Mouse (Mus musculus) midbrain, postnatal 0 days (tissue): ENCODE measurements at regions not wholly inside any gene's neighbourhood (a gene's known extent, or its start where the extent isn't known, plus 50 kb on each side); places are given as distances from the start of the nearest gene placed in this dataset.
A peak's percentile ranks its signal among the peaks of the same experiment; 100 is the strongest.

Source experiments
- ATAC-seq: fragments of 200-750 bp; cut with Nextera tagmentation; 2 replicates; pipeline ENCODE4 v1.8.0; 2017; ENCODE audit warnings: moderate number of reproducible peaks, mild to moderate bottlenecking, moderate TSS enrichment, moderate library complexity; ENCODE audit not compliant: low FRiP score
- DNase-seq: peaks from one replicate; pipeline ENCODE4 v3.0.0-alpha.2; 2015; ENCODE audit warnings: low spot score
- H3K27ac ChIP-seq: fragments of 300-500 bp; sonication (generic); 2 replicates; pipeline ENCODE4 v1.5.1; 2014; ENCODE audit warnings: low read depth, mild to moderate bottlenecking, low read length, mixed read lengths
- H3K27me3 ChIP-seq: fragments of 300-500 bp; sonication (generic); 2 replicates; pipeline ENCODE4 v1.6.1; 2014; ENCODE audit warnings: low read length, control low read depth, mixed read lengths; ENCODE audit not compliant: insufficient read depth
- H3K36me3 ChIP-seq: fragments of 300-500 bp; sonication (generic); 2 replicates; pipeline ENCODE4 v1.6.1; 2014; ENCODE audit warnings: low read length, control low read depth, mixed read lengths; ENCODE audit not compliant: insufficient read depth
- H3K4me1 ChIP-seq: fragments of 300-500 bp; sonication (generic); 2 replicates; pipeline ENCODE4 v1.6.1; 2014; ENCODE audit warnings: mild to moderate bottlenecking, control low read depth, antibody characterized with exemption, low read length, mixed read lengths; ENCODE audit not compliant: insufficient read depth
- H3K4me2 ChIP-seq: fragments of 300-500 bp; sonication (generic); 2 replicates; pipeline ENCODE4 v1.6.1; 2014; ENCODE audit warnings: low read depth, mild to moderate bottlenecking, low read length, mixed read lengths; ENCODE audit not compliant: poor library complexity, severe bottlenecking
- H3K4me3 ChIP-seq: fragments of 300-500 bp; sonication (generic); 2 replicates; pipeline ENCODE4 v1.5.1; 2014; ENCODE audit warnings: low read depth, mild to moderate bottlenecking, low read length, moderate library complexity
- H3K9ac ChIP-seq: fragments of 300-500 bp; sonication (generic); replicated peaks from 2 replicates; pipeline ENCODE4 v1.6.1; 2014; ENCODE audit warnings: mild to moderate bottlenecking, low read length, moderate library complexity, mixed read lengths; ENCODE audit not compliant: poor library complexity, severe bottlenecking
- H3K9me3 ChIP-seq: fragments of 300-500 bp; sonication (generic); 2 replicates; pipeline ENCODE4 v1.6.1; 2016; ENCODE audit warnings: low read length, control low read depth
- CTCF ChIP-seq: IDR thresholded peaks from 2 replicates; pipeline ENCODE4 v1.5.1; 2016; ENCODE audit warnings: antibody characterized with exemption, mild to moderate bottlenecking
- WGBS: fragments of 180-500 bp; shearing (Covaris S2); extraction: QIAGEN DNeasy Blood & Tissue Kit; methylation state at CpG from one replicate; pipeline ENCODE4 v1.1.7; 2014; 5-methylcytosine and 5-hydroxymethylcytosine counted together

DNA sequence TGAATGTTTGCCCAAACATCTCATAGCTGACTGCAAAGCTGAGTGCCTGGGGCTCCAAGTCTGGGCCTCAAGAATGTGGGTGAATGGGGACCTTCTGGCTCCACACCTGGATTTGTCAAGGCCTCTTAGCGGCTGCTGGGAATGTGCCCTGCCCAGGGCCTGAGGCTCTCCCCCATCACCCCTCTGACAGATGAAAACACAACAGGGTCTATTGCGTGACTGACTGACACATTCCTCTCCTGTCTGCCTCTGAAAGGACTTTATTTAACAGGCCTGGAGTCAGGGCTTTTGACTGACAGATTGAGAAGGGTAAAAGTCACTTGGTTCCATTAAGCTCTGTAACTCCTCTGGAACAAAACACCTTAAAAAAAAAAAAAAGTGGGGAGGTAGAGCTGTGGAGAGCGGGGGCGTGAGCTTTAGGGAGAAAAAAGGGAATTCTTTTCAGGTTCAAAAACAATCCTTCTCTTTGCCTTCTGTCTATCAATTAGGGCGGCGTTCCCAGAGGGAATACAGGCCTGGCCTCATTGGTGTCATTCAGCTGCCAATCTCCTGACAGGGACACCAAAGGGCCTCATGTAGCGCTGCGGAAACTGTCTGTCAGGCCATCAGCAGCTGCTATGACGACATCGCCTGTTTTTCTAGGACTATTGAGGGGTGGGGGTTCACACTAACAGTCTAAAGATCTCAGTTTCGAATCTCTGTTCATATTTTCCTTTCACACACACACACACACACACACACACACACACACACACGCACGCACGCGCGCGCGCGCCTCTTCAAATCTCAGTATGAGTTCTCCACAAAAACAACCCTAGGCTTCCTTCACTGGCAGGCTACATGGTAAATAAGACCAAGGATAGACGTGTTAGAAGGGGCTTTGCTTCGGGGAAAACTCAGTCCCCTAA lies 355.4 kb upstream of the Nfe2l3 start:
- WGBS, result 26% methylated on average over 21 of the region's 21 CpGs
- Histone ChIP-seq H3K4me3 (no peak overlapping the region), H3K4me1 (peaks cover 3% of the 10 kb centered on the region; the same call in 1 of the 2 replicates), H3K9ac (no peak overlapping the region), H3K36me3 (no peaks in the 10 kb centered on the region), H3K9me3 (no peaks in the 10 kb centered on the region), H3K4me2 (no peak overlapping the region), H3K27me3 (no peaks in the 10 kb centered on the region), H3K27ac (0 out of 2 replicates have a peak overlapping the region, but pooled peaks have one; percentile 14)
- no peak for TF ChIP-seq CTCF
- 0 out of 2 replicates have a peak, but pooled peaks have one; percentile 27 for ATAC-seq
- DNase-seq, result peak; percentile 60

DNA sequence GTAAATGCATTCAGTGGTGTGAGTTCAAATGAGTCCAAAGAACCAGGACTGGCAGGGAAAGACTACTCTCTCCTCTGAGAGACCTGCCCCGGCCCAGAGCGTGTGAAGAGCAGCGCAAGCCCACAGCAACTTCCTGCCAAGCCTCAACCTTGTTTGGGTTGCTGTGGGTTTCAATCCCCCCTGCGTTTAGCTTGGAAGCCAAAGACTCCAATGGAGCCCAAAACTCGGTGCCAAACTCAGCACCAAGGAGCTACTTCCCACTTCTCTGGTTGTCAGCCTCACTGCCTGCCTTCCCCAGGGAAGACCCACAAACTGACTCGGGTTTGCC lies 354.7 kb upstream of the Nfe2l3 start:
- ATAC-seq (no peak), DNase-seq (peak; percentile 54)
- Histone ChIP-seq H3K4me3 (no peak overlapping the region), H3K27ac (0 out of 2 replicates have a peak overlapping the region, but pooled peaks have one; percentile 14), H3K36me3 (no peaks in the 10 kb centered on the region), H3K4me2 (no peak overlapping the region), H3K27me3 (no peaks in the 10 kb centered on the region), H3K9me3 (no peaks in the 10 kb centered on the region), H3K9ac (no peak overlapping the region), H3K4me1 (peaks cover 3% of the 10 kb centered on the region; the same call in 1 of the 2 replicates)
- 35% methylated on average over 6 of the region's 6 CpGs for WGBS
- no peak for TF ChIP-seq CTCF

DNA sequence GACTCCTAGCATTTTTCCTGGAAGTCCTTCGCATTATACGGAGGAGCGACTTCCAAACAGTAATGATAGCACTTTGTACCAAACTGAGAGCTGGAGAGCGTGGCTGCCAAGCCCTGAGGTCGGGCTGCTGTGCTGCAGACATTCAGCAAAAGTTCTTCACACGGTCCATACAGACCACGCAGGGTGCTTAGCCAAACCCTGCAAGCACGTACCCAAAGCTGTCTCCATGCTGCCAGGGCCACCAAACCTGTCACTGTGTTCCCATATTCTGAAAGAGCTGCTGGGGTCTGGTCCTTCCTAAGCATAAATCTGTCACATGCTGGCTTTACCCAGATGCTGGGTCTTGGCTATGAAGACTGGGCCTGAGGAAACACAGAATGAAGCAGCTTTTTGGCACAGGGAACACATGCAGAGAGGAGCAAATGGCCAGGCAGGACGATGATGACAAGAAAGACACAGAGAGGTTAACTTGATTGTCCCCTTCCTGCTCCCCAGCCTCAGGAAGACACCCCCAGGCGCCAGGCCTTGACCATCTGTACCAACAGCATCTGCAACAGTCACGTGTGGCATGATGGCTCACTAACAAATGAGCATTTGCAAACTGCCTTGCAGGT lies 354.0 kb upstream of the Nfe2l3 start:
- Histone ChIP-seq H3K4me3 (no peak overlapping the region), H3K9me3 (no peaks in the 10 kb centered on the region), H3K27ac (no peak overlapping the region), H3K9ac (no peak overlapping the region), H3K4me1 (peaks cover 3% of the 10 kb centered on the region; the same call in 1 of the 2 replicates), H3K4me2 (no peak overlapping the region), H3K36me3 (no peaks in the 10 kb centered on the region), H3K27me3 (no peaks in the 10 kb centered on the region)
- WGBS, result 63% methylated on average over 11 of the region's 11 CpGs
- no peak for TF ChIP-seq CTCF
- DNase-seq (peak; percentile 76), ATAC-seq (no peak; the same call in 1 of the 2 replicates)

DNA sequence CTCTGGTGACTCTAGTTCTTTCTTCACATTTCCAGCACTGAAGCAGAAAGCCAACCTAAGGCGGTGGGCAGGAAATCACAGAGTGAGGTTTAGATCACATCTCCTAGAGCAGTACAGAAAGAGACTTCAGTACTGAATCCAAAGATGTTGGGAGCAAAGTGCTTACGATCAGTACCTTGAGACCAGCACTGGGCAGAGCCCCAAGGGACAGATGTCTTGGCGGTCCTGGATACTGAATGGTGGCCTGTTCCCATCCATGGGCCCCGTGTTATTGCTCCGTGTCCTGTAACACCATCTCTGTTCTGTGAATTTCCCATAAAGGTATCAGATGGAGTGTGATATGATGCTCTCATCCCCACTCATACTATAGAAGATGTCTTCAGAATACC lies 353.5 kb upstream of the Nfe2l3 start:
- Histone ChIP-seq H3K4me3 (no peak overlapping the region), H3K9ac (no peak overlapping the region), H3K9me3 (no peaks in the 10 kb centered on the region), H3K4me1 (peaks cover 3% of the 10 kb centered on the region; the same call in 1 of the 2 replicates), H3K27ac (no peak overlapping the region), H3K27me3 (no peaks in the 10 kb centered on the region), H3K36me3 (no peaks in the 10 kb centered on the region), H3K4me2 (no peak overlapping the region)
- no peak for TF ChIP-seq CTCF
- DNase-seq (no peak), ATAC-seq (no peak)
- 97% methylated on average over 5 of the region's 5 CpGs for WGBS

DNA sequence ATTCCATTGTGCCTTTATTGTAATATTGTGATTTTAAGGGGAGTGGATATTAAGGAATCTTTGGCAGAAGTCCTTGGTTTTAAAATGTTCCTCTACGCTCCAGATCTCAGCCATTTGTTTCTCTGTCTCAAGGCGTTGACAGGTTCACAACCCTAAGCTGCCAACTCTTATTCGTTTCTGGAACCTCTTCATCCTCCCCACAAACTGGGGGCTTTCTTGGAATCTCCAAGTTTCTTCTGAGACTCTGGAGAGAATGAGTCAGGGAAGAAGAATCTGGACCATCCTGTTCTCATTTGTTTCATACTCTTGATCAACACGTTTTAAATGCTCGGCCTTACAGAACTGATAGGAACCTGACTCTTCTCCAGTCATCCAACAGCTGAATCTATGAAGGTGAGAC lies 351.4 kb upstream of the Nfe2l3 start:
- Histone ChIP-seq H3K27me3 (no peaks in the 10 kb centered on the region), H3K9ac (no peak overlapping the region), H3K4me2 (no peak overlapping the region), H3K27ac (no peak overlapping the region), H3K4me1 (peaks cover 3% of the 10 kb centered on the region; the same call in 1 of the 2 replicates), H3K9me3 (no peaks in the 10 kb centered on the region), H3K4me3 (no peak overlapping the region), H3K36me3 (no peaks in the 10 kb centered on the region)
- no peak for ATAC-seq
- WGBS, result 90% methylated on average over 5 of the region's 5 CpGs
- TF ChIP-seq CTCF, result no peak
- DNase-seq, result no peak

DNA sequence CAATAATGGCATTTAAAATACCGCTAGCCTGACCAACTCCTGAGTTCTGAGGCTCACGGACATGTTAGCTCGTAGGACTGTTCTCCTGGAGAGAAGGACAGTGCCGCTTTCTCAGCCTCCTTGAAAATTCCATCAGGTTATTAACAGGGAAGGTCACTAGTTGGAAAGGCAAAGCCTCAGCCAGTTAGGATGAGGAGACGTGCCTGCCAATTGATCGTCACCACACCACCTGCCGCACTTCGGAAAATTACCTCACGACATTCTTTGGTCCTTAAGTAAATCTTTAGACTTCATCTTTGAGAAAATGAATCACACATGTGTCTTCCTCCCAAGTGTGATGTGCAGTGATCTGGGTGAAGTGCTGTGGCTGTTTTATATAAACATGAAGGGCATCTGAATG lies 347.8 kb upstream of the Nfe2l3 start:
- Histone ChIP-seq H3K27me3 (no peaks in the 10 kb centered on the region), H3K9ac (no peak overlapping the region), H3K4me2 (no peak overlapping the region), H3K9me3 (no peaks in the 10 kb centered on the region), H3K27ac (no peak overlapping the region), H3K4me3 (no peak overlapping the region), H3K36me3 (no peaks in the 10 kb centered on the region), H3K4me1 (no peaks in the 10 kb centered on the region)
- no peak for DNase-seq
- TF ChIP-seq CTCF, result no peak
- no peak for ATAC-seq
- 89% methylated on average over 9 of the region's 9 CpGs for WGBS
